Mouse (Mus musculus): ENCODE measurements around the gene Slc12a3. TPM values are rescaled to one million over a fixed set of nuclear protein-coding genes. Genes with fewer than 3 reads are reported as not detected.
A peak's percentile ranks its signal among the peaks of the same experiment; 100 is the strongest.

The Slc12a3 gene
- polyA plus RNA-seq, 1 experiment from 2014 or later: 0.09 TPM

- WGBS: 92% methylated on average over 7 of the region's 7 CpGs
- Histone ChIP-seq H3K4me1 (replicated peaks) (peaks cover 18% of the 10 kb centered on the region), H3K9me3 (no peaks in the 10 kb centered on the region), H3K27ac (no peak overlapping the region), H3K36me3 (peaks cover under 1% of the 10 kb centered on the region; the same call in 1 of the 2 replicates), H3K27me3 (ENCODE audit: insufficient read depth, poor library complexity, severe bottlenecking) (no peaks in the 10 kb centered on the region), H3K4me3 (no peak overlapping the region)
- no peak for DNase-seq (ENCODE audit: low spot score)
Measured at GRCm38 (mm10) chr8:94384166-94384565, 55.2 kb downstream of the Slc12a3 start.

GRCm38 (mm10) chr8:94385506-94386213 lies 56.7 kb downstream of the Slc12a3 start:
- H3K4me3 ChIP-seq: peak overlapping the region; percentile 82
- H3K4me1 ChIP-seq (replicated peaks): peaks cover 18% of the 10 kb centered on the region
- peaks cover 16% of the 10 kb centered on the region for H3K36me3 ChIP-seq
- 27% methylated on average over 20 of the region's 20 CpGs for WGBS
- H3K27ac ChIP-seq: peak overlapping the region; percentile 96
- H3K9me3 ChIP-seq: no peaks in the 10 kb centered on the region
- no peaks in the 10 kb centered on the region for H3K27me3 ChIP-seq (ENCODE audit: insufficient read depth, poor library complexity, severe bottlenecking)
- DNase-seq (ENCODE audit: low spot score): no peak

GRCm38 (mm10) chr8:94386214-94387026 lies 57.4 kb downstream of the Slc12a3 start, which contains the start of gene Herpud1:
Herpud1 (plus strand) TSS chr8:94386438.
- under 1% methylated on average over 65 of the region's 65 CpGs for WGBS
- peaks cover 23% of the 10 kb centered on the region for H3K36me3 ChIP-seq
- no peaks in the 10 kb centered on the region for H3K27me3 ChIP-seq (ENCODE audit: insufficient read depth, poor library complexity, severe bottlenecking)
- DNase-seq (ENCODE audit: low spot score): peak; percentile 97
- peak within 1 kb of the TSS; percentile 96 for H3K27ac ChIP-seq
- H3K4me3 ChIP-seq: peak within 1 kb of the TSS; percentile 82
- peaks cover 18% of the 10 kb centered on the region for H3K4me1 ChIP-seq (replicated peaks)
- H3K9me3 ChIP-seq: no peaks in the 10 kb centered on the region

GRCm38 (mm10) chr8:94387027-94387684 lies 58.2 kb downstream of the Slc12a3 start:
- 0% methylated on average over 25 of the region's 25 CpGs for WGBS

GRCm38 (mm10) chr8:94387785-94388184 lies 58.8 kb downstream of the Slc12a3 start:
- peaks cover 37% of the 10 kb centered on the region for H3K36me3 ChIP-seq
- no peak for DNase-seq (ENCODE audit: low spot score)
- peaks cover 18% of the 10 kb centered on the region for H3K4me1 ChIP-seq (replicated peaks)
- peak overlapping the region; percentile 96 for H3K27ac ChIP-seq
- WGBS: 41% methylated on average over 6 of the region's 6 CpGs
- H3K27me3 ChIP-seq (ENCODE audit: insufficient read depth, poor library complexity, severe bottlenecking): no peaks in the 10 kb centered on the region
- H3K9me3 ChIP-seq: no peaks in the 10 kb centered on the region
- peak overlapping the region; percentile 82 for H3K4me3 ChIP-seq

More at GRCm38 (mm10) chr8:94387027-94387684, 58.2 kb downstream of the Slc12a3 start:
- peak overlapping the region; percentile 82 for H3K4me3 ChIP-seq
- H3K36me3 ChIP-seq: peaks cover 31% of the 10 kb centered on the region
- peaks cover 18% of the 10 kb centered on the region for H3K4me1 ChIP-seq (replicated peaks)
- H3K27me3 ChIP-seq (ENCODE audit: insufficient read depth, poor library complexity, severe bottlenecking): no peaks in the 10 kb centered on the region
- peak; percentile 80 for DNase-seq (ENCODE audit: low spot score)
- H3K9me3 ChIP-seq: no peaks in the 10 kb centered on the region
- H3K27ac ChIP-seq: peak overlapping the region; percentile 96

- H3K27me3 ChIP-seq (ENCODE audit: insufficient read depth, poor library complexity, severe bottlenecking): no peaks in the 10 kb centered on the region
- no peaks in the 10 kb centered on the region for H3K9me3 ChIP-seq
- no peak overlapping the region for H3K4me3 ChIP-seq
- 93% methylated on average over 6 of the region's 6 CpGs for WGBS
- peaks cover 54% of the 10 kb centered on the region for H3K36me3 ChIP-seq
- H3K27ac ChIP-seq: no peak overlapping the region
- peaks cover 18% of the 10 kb centered on the region for H3K4me1 ChIP-seq (replicated peaks)
- no peak for DNase-seq (ENCODE audit: low spot score)
Measured at GRCm38 (mm10) chr8:94389531-94389930, 60.5 kb downstream of the Slc12a3 start.

- peaks cover 18% of the 10 kb centered on the region for H3K4me1 ChIP-seq (replicated peaks)
- WGBS: 95% methylated on average over 6 of the region's 6 CpGs
- H3K36me3 ChIP-seq: peaks cover 63% of the 10 kb centered on the region
- no peaks in the 10 kb centered on the region for H3K27me3 ChIP-seq (ENCODE audit: insufficient read depth, poor library complexity, severe bottlenecking)
- H3K4me3 ChIP-seq: no peak overlapping the region
- no peak overlapping the region for H3K27ac ChIP-seq
- H3K9me3 ChIP-seq: no peaks in the 10 kb centered on the region
- DNase-seq (ENCODE audit: low spot score): no peak
Measured at GRCm38 (mm10) chr8:94390429-94390828, 61.4 kb downstream of the Slc12a3 start.

GRCm38 (mm10) chr8:94390910-94391309 lies 61.9 kb downstream of the Slc12a3 start:
- no peaks in the 10 kb centered on the region for H3K27me3 ChIP-seq (ENCODE audit: insufficient read depth, poor library complexity, severe bottlenecking)
- H3K36me3 ChIP-seq: peaks cover 68% of the 10 kb centered on the region
- WGBS: 94% methylated on average over 8 of the region's 8 CpGs
- H3K27ac ChIP-seq: no peak overlapping the region
- peaks cover 13% of the 10 kb centered on the region for H3K4me1 ChIP-seq (replicated peaks)
- DNase-seq (ENCODE audit: low spot score): no peak
- H3K9me3 ChIP-seq: no peaks in the 10 kb centered on the region
- no peak overlapping the region for H3K4me3 ChIP-seq

- no peak overlapping the region for H3K4me3 ChIP-seq
- WGBS: 85% methylated on average over 12 of the region's 12 CpGs
- no peaks in the 10 kb centered on the region for H3K27me3 ChIP-seq (ENCODE audit: insufficient read depth, poor library complexity, severe bottlenecking)
- peaks cover 73% of the 10 kb centered on the region for H3K36me3 ChIP-seq
- H3K4me1 ChIP-seq (replicated peaks): peaks cover 10% of the 10 kb centered on the region
- DNase-seq (ENCODE audit: low spot score): peak; percentile 16
- no peak overlapping the region for H3K27ac ChIP-seq
- H3K9me3 ChIP-seq: no peaks in the 10 kb centered on the region
Measured at GRCm38 (mm10) chr8:94392147-94392546, 63.1 kb downstream of the Slc12a3 start.

GRCm38 (mm10) chr8:94392648-94393047 lies 63.6 kb downstream of the Slc12a3 start:
- no peak for DNase-seq (ENCODE audit: low spot score)
- WGBS: 94% methylated on average over 6 of the region's 6 CpGs
- no peaks in the 10 kb centered on the region for H3K27me3 ChIP-seq (ENCODE audit: insufficient read depth, poor library complexity, severe bottlenecking)
- no peak overlapping the region for H3K27ac ChIP-seq
- no peak overlapping the region for H3K4me3 ChIP-seq
- H3K4me1 ChIP-seq (replicated peaks): peaks cover 8% of the 10 kb centered on the region
- H3K9me3 ChIP-seq: no peaks in the 10 kb centered on the region
- H3K36me3 ChIP-seq: peaks cover 73% of the 10 kb centered on the region

GRCm38 (mm10) chr8:94395851-94396540 lies 67.0 kb downstream of the Slc12a3 start:
- H3K4me3 ChIP-seq: no peak overlapping the region
- H3K36me3 ChIP-seq: peaks cover 54% of the 10 kb centered on the region
- no peaks in the 10 kb centered on the region for H3K27me3 ChIP-seq (ENCODE audit: insufficient read depth, poor library complexity, severe bottlenecking)
- no peak overlapping the region for H3K27ac ChIP-seq
- 87% methylated on average over 6 of the region's 6 CpGs for WGBS
- H3K9me3 ChIP-seq: no peaks in the 10 kb centered on the region
- no peak for DNase-seq (ENCODE audit: low spot score)
- no peaks in the 10 kb centered on the region for H3K4me1 ChIP-seq (replicated peaks)

- H3K27ac ChIP-seq: no peak overlapping the region
- no peaks in the 10 kb centered on the region for H3K9me3 ChIP-seq
- DNase-seq (ENCODE audit: low spot score): peak; percentile 39
- peaks cover 43% of the 10 kb centered on the region for H3K36me3 ChIP-seq
- H3K27me3 ChIP-seq (ENCODE audit: insufficient read depth, poor library complexity, severe bottlenecking): no peaks in the 10 kb centered on the region
- no peaks in the 10 kb centered on the region for H3K4me1 ChIP-seq (replicated peaks)
- 68% methylated on average over 11 of the region's 11 CpGs for WGBS
- no peak overlapping the region for H3K4me3 ChIP-seq
Measured at GRCm38 (mm10) chr8:94396964-94397657, 68.1 kb downstream of the Slc12a3 start.
